Mouse (Mus musculus) lung, embryonic 14.5 days (tissue): Measurements from ENCODE around the gene Gm45716. TPM values are rescaled to one million over a fixed set of nuclear protein-coding genes. Genes with fewer than 3 reads are reported as not detected.

Source experiments
- ATAC-seq: fragments of 200-750 bp; cut with Nextera tagmentation; 2 replicates; pipeline ENCODE4 v1.8.0; 2017; ENCODE audit warnings: mild to moderate bottlenecking, moderate TSS enrichment, moderate library complexity; ENCODE audit not compliant: insufficient read depth
- DNase-seq: peaks from one replicate; pipeline ENCODE4 v3.0.0-alpha.2; 2015
- H3K27ac ChIP-seq: fragments of 300-500 bp; sonication (generic); 2 replicates; pipeline ENCODE4 v1.5.1; 2014; ENCODE audit warnings: low read depth, mild to moderate bottlenecking, moderate library complexity
- H3K27me3 ChIP-seq: fragments of 300-500 bp; sonication (generic); 2 replicates; pipeline ENCODE4 v1.6.1; 2014; ENCODE audit warnings: low read length, control low read depth; ENCODE audit not compliant: insufficient read depth
- H3K36me3 ChIP-seq: fragments of 300-500 bp; sonication (generic); 2 replicates; pipeline ENCODE4 v1.6.1; 2014; ENCODE audit warnings: control low read depth; ENCODE audit not compliant: insufficient read depth
- H3K4me1 ChIP-seq: fragments of 300-500 bp; sonication (generic); 2 replicates; pipeline ENCODE4 v1.6.1; 2014; ENCODE audit warnings: antibody characterized with exemption, control low read depth; ENCODE audit not compliant: insufficient read depth
- H3K4me2 ChIP-seq: fragments of 300-500 bp; sonication (generic); 2 replicates; pipeline ENCODE4 v1.6.1; 2014; ENCODE audit warnings: mild to moderate bottlenecking
- H3K4me3 ChIP-seq: fragments of 300-500 bp; sonication (generic); 2 replicates; pipeline ENCODE4 v1.5.1; 2014; ENCODE audit warnings: low read depth, low read length
- H3K9ac ChIP-seq: fragments of 300-500 bp; sonication (generic); 2 replicates; pipeline ENCODE4 v1.6.1; 2014
- H3K9me3 ChIP-seq: fragments of 300-500 bp; sonication (generic); 2 replicates; pipeline ENCODE4 v1.6.1; 2016; ENCODE audit warnings: low read depth, low read length, control low read depth
- CTCF ChIP-seq: IDR thresholded peaks from 2 replicates; pipeline ENCODE4 v1.5.1; 2016; ENCODE audit warnings: antibody characterized with exemption, low read depth
- WGBS: fragments of 180-500 bp; shearing (Covaris S2); extraction: QIAGEN DNeasy Blood & Tissue Kit; methylation state at CpG from one replicate; pipeline ENCODE4 v1.1.7; 2014; 5-methylcytosine and 5-hydroxymethylcytosine counted together
- polyA plus RNA-seq: library from polyadenylated mRNA; unstranded; fragments of >200 nt; fragmentation: Nextera tagmentation; extraction: Ambion mirVana; gene quantifications from 2 replicates; pipeline ENCODE4 v1.2.1, GENCODE M21; 2014

The Gm45716 gene
- polyA plus RNA-seq = 7.3 and 10.6 TPM in 2 replicates

DNA sequence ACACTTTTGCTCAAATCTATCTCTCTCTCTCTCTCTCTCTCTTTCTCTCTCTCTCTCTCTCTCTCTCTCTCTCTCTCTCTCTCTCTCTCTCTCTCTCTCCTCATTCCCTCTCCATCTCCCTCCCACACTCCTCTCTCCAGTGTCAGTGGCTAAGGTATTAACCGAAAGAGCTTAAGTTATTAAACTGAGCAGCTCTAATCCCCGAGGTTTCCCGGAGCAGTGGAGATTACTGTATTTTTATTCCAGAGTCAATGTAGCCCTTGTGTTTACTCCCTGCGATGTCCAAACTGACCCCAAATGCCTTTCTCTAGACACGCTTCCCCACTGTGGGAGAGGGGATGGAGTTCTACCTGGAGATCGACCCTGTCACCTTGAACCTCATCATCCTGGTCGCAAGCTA is at the start of gene Gm45716:
Gm45716 (plus strand) TSS at position 243 of the 400 bp plus-strand sequence.
- Histone ChIP-seq H3K9me3 (no peaks in the 10 kb centered on the region), H3K27me3 (no peaks in the 10 kb centered on the region), H3K9ac (no peak within 1 kb of the TSS), H3K4me3 (no peak within 1 kb of the TSS), H3K36me3 (no peaks in the 10 kb centered on the region), H3K4me1 (no peaks in the 10 kb centered on the region), H3K4me2 (no peak within 1 kb of the TSS), H3K27ac (no peak within 1 kb of the TSS)
- WGBS = 83% methylated on average over 7 of the region's 7 CpGs
- DNase-seq = no peak
- no peak for TF ChIP-seq CTCF
- ATAC-seq = no peak

DNA sequence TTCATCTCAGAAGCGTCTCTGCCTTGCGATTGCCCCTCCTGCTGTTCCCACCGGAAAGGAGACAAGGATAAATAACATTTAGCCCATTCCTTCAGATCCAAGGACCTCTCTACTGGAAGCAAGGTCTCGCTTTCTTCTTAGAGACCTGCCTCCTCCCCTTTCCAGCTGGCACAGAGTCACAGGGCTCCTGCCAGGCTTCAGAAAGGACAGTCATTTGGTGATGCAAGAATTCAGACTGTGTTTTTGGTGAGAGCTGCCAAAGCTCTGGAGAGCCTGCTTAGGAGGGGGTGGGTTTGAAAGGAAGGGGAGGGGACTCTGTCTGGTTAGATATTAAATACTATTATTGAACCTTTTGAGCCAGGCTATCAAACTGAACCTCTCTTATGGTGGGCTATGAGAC is 45.1 kb upstream of the Gm45716 start:
- no peak overlapping the region for H3K9ac ChIP-seq
- no peaks in the 10 kb centered on the region for H3K4me1 ChIP-seq
- ATAC-seq (peak; percentile 80), DNase-seq (peak; percentile 70)
- H3K4me3 ChIP-seq = no peak overlapping the region
- TF ChIP-seq CTCF = no peak
- H3K27me3 ChIP-seq = no peaks in the 10 kb centered on the region
- no peaks in the 10 kb centered on the region for H3K36me3 ChIP-seq
- no peaks in the 10 kb centered on the region for H3K9me3 ChIP-seq
- 31% methylated on average over 4 of the region's 4 CpGs for WGBS
- no peak overlapping the region for H3K4me2 ChIP-seq
- no peak overlapping the region for H3K27ac ChIP-seq

DNA sequence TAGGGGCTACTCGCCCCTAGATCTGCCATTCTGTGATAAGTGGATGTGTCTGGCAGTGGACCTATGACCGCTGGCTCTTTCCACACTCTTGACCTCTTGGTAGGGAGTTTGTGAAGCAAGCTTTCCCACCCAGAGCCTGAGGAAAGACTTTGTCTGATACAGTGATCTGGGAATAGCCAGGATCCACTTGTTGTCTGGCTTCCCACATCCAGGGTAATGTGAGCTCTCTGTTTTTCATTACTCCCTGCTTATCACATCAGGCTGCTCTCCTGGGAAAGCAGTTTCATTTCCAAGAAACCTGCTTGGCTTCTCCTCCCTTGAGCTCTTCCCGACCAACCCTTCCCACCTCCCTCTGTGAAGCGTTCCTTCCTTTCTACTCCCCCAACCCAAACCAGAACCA is 44.5 kb upstream of the Gm45716 start:
- no peaks in the 10 kb centered on the region for H3K4me1 ChIP-seq
- no peak overlapping the region for H3K4me3 ChIP-seq
- no peaks in the 10 kb centered on the region for H3K9me3 ChIP-seq
- TF ChIP-seq CTCF = no peak
- no peak overlapping the region for H3K9ac ChIP-seq
- H3K36me3 ChIP-seq = no peaks in the 10 kb centered on the region
- 62% methylated on average over 4 of the region's 4 CpGs for WGBS
- DNase-seq (no peak), ATAC-seq (no peak)
- no peaks in the 10 kb centered on the region for H3K27me3 ChIP-seq
- H3K4me2 ChIP-seq = no peak overlapping the region
- no peak overlapping the region for H3K27ac ChIP-seq

DNA sequence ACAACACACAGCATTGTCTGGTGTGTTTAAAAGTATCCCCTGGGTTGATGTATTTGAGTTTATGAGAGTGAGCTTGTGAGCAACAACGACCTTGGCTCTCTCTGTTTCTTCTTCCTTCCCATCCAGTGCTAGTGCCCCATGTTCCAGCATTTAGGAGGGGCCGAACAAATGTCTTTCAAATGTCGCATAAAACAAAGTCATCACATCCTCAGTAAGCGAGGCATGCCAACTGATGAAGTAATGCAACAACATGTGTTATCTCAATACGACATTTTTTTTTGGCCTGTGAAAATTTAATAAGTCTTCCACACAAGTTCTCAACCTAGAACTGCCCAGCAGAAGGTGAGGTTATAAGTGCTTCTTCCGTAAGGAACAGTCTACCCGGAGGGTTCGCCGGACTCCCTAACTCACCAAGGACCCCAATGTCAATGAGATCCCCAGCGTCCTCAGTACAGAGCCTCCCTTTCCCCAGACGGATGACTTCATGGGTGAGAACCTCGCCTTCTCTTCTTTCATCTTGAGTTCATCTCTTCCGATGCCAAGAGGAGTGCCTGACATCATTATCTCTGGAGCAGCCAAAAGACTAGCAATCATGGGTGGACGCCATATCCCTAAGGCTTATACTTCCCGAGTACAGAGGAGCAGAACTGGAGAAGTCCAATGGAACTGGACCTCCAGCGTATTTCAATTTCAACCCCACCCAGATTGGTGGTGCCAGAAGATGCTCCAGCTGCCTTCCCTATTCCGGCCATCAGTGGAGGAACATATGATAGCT is 41.2 kb upstream of the Gm45716 start:
- no peaks in the 10 kb centered on the region for H3K4me1 ChIP-seq
- no peaks in the 10 kb centered on the region for H3K36me3 ChIP-seq
- H3K4me2 ChIP-seq = no peak overlapping the region
- no peak for ATAC-seq
- H3K27ac ChIP-seq = no peak overlapping the region
- TF ChIP-seq CTCF = no peak
- WGBS = 89% methylated on average over 17 of the region's 17 CpGs
- no peak overlapping the region for H3K4me3 ChIP-seq
- H3K27me3 ChIP-seq = no peaks in the 10 kb centered on the region
- H3K9me3 ChIP-seq = no peaks in the 10 kb centered on the region
- H3K9ac ChIP-seq = no peak overlapping the region
- no peak for DNase-seq

DNA sequence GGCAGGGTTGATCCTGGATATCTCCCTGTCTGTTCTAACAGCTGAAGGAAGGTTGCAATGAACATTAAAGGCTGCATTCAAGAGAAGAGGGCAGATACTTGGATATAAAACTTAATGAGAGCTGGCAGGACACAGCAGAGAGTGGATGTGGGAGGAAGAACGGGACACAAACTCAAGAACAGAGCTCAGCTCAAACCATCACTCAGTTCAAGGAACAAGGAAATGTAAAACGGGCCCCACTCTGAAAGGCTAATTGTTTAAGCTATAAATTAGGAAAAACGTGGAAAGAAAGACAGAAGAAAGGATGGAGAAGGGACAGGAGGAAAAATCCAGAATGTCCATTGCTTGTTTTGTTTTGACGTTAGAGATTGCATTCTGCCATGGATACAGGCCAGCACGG is 32.4 kb upstream of the Gm45716 start:
- ATAC-seq (no peak), DNase-seq (no peak)
- Histone ChIP-seq H3K4me3 (no peak overlapping the region), H3K36me3 (no peaks in the 10 kb centered on the region), H3K9me3 (no peaks in the 10 kb centered on the region), H3K4me2 (no peak overlapping the region), H3K4me1 (no peaks in the 10 kb centered on the region), H3K9ac (no peak overlapping the region), H3K27me3 (no peaks in the 10 kb centered on the region), H3K27ac (no peak overlapping the region)
- WGBS = 59% methylated on average over 5 of the region's 5 CpGs
- TF ChIP-seq CTCF = no peak

DNA sequence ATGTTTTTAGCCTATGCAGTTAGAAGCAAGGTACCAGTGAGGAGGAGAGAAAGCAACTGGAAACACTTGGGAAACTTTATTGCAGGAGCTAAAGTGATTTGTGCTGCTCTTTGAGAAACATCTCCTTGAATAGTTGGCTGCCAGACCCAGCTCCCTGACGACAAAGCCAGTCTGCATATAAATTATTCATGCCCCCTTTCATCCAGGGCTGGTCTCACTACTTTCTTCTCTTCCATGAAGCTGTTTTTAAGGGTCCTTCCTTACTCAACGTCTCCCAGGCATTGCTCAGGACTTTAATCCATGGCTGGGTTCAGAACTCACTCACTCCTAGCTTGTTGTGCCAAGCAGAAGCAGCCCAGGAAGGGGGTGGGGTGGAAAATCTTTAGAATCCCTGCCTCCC is 32.0 kb upstream of the Gm45716 start:
- Histone ChIP-seq H3K36me3 (no peaks in the 10 kb centered on the region), H3K27ac (no peak overlapping the region), H3K9me3 (no peaks in the 10 kb centered on the region), H3K27me3 (no peaks in the 10 kb centered on the region), H3K9ac (no peak overlapping the region), H3K4me3 (no peak overlapping the region), H3K4me1 (no peaks in the 10 kb centered on the region), H3K4me2 (no peak overlapping the region)
- no peak for TF ChIP-seq CTCF
- whole genome bisulfite sequencing = 27% methylated on average over 2 of the region's 2 CpGs
- ATAC-seq = no peak
- DNase-seq = no peak

DNA sequence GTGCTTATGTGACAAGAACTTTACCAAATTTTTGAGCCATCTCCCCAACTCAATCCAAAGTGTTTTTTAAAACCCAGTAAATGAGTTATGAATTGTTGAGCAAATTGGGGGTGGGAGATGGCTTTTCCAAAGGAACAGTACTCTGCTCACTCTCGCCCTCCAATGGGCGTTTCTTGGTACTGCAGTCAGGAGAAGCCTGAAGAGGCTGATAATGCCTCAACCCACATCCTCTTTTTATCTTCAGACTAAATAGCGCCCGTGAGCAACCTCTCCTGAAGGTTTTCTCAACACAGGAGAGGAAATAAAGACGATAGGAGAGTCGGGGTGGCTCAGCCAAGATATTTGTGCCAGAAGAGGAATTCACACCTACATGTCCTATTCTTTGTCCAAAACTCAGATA is 19.7 kb upstream of the Gm45716 start:
- Histone ChIP-seq H3K27me3 (no peaks in the 10 kb centered on the region), H3K4me2 (no peak overlapping the region), H3K36me3 (no peaks in the 10 kb centered on the region), H3K9ac (no peak overlapping the region), H3K27ac (no peak overlapping the region), H3K9me3 (no peaks in the 10 kb centered on the region), H3K4me1 (no peaks in the 10 kb centered on the region), H3K4me3 (no peak overlapping the region)
- WGBS = 22% methylated on average over 6 of the region's 6 CpGs
- ATAC-seq = no peak
- DNase-seq = peak; percentile 75
- peak; percentile 68 for TF ChIP-seq CTCF
